Mouse (Mus musculus): ENCODE data around the gene Rpl22. TPM values are rescaled to one million over a fixed set of nuclear protein-coding genes. Genes with fewer than 3 reads are reported as not detected.

Rpl22 gene
- polyA plus RNA-seq, 1 experiment from 2014 or later, result 470 TPM

- Histone ChIP-seq H3K4me1 (ENCODE audit: control insufficient read depth, insufficient read depth, low read length) (peaks cover 13% of the 10 kb centered on the region), H3K4me2 (ENCODE audit: low read depth, low read length) (no peak overlapping the region), H3K9ac (ENCODE audit: low read depth, low read length) (no peak overlapping the region), H3K27me3 (replicated peaks; ENCODE audit: control insufficient read depth, insufficient read depth, low read length) (peaks cover 93% of the 10 kb centered on the region), H3K4me3 (ENCODE audit: low read depth, low read length) (no peak overlapping the region), H3K36me3 (ENCODE audit: control insufficient read depth, insufficient read depth, low read length) (peaks cover 11% of the 10 kb centered on the region; the same call in 1 of the 2 replicates), H3K27ac (replicated peaks; ENCODE audit: low read depth, low read length) (no peak overlapping the region), H3K9me3 (ENCODE audit: control insufficient read depth, low read length) (no peaks in the 10 kb centered on the region)
- ATAC-seq (ENCODE audit: low read depth) (no peak), DNase-seq (ENCODE audit: low spot score) (peak; percentile 59)
- 5% methylated on average over 10 of the region's 10 CpGs for WGBS
These were observed 40.0 kb upstream of the Rpl22 start for GRCm38 (mm10) chr4:152285505-152285904.

GRCm38 (mm10) chr4:152286183-152286582 lies 39.4 kb upstream of the Rpl22 start:
- 3% methylated on average over 13 of the region's 32 CpGs for WGBS

GRCm38 (mm10) chr4:152286887-152287286 lies 38.7 kb upstream of the Rpl22 start:
- no peak overlapping the region for H3K4me2 ChIP-seq (ENCODE audit: low read depth, low read length)

More at GRCm38 (mm10) chr4:152286183-152286582, 39.4 kb upstream of the Rpl22 start:
- peaks cover 5% of the 10 kb centered on the region; the same call in 1 of the 2 replicates for H3K36me3 ChIP-seq (ENCODE audit: control insufficient read depth, insufficient read depth, low read length)
- H3K27ac ChIP-seq (replicated peaks; ENCODE audit: low read depth, low read length), result no peak overlapping the region
- DNase-seq (ENCODE audit: low spot score), result no peak
- 0 out of 2 replicates have a peak overlapping the region, but pooled peaks have one; percentile 19 for H3K9ac ChIP-seq (ENCODE audit: low read depth, low read length)
- no peaks in the 10 kb centered on the region for H3K9me3 ChIP-seq (ENCODE audit: control insufficient read depth, low read length)
- no peak for ATAC-seq (ENCODE audit: low read depth)
- H3K27me3 ChIP-seq (replicated peaks; ENCODE audit: control insufficient read depth, insufficient read depth, low read length), result peaks cover 93% of the 10 kb centered on the region
- H3K4me1 ChIP-seq (ENCODE audit: control insufficient read depth, insufficient read depth, low read length), result peaks cover 16% of the 10 kb centered on the region
- H3K4me3 ChIP-seq (ENCODE audit: low read depth, low read length), result peak overlapping the region; percentile 26
- H3K4me2 ChIP-seq (ENCODE audit: low read depth, low read length), result peak overlapping the region; percentile 46

GRCm38 (mm10) chr4:152287317-152288120 lies 38.0 kb upstream of the Rpl22 start:
- Histone ChIP-seq H3K4me2 (ENCODE audit: low read depth, low read length) (no peak overlapping the region), H3K4me1 (ENCODE audit: control insufficient read depth, insufficient read depth, low read length) (peaks cover 16% of the 10 kb centered on the region), H3K4me3 (ENCODE audit: low read depth, low read length) (no peak overlapping the region), H3K9ac (ENCODE audit: low read depth, low read length) (no peak overlapping the region), H3K9me3 (ENCODE audit: control insufficient read depth, low read length) (no peaks in the 10 kb centered on the region), H3K27me3 (replicated peaks; ENCODE audit: control insufficient read depth, insufficient read depth, low read length) (peaks cover 93% of the 10 kb centered on the region), H3K27ac (replicated peaks; ENCODE audit: low read depth, low read length) (no peak overlapping the region), H3K36me3 (ENCODE audit: control insufficient read depth, insufficient read depth, low read length) (no peaks in the 10 kb centered on the region)
- WGBS, result 15% methylated on average over 18 of the region's 19 CpGs
- DNase-seq (ENCODE audit: low spot score), result no peak
- ATAC-seq (ENCODE audit: low read depth), result no peak

More at GRCm38 (mm10) chr4:152286887-152287286, 38.7 kb upstream of the Rpl22 start:
- DNase-seq (ENCODE audit: low spot score) (peak; percentile 56), ATAC-seq (ENCODE audit: low read depth) (no peak)
- 4% methylated on average over 22 of the region's 26 CpGs for WGBS
- Histone ChIP-seq H3K4me1 (ENCODE audit: control insufficient read depth, insufficient read depth, low read length) (peaks cover 16% of the 10 kb centered on the region), H3K27me3 (replicated peaks; ENCODE audit: control insufficient read depth, insufficient read depth, low read length) (peaks cover 93% of the 10 kb centered on the region), H3K27ac (replicated peaks; ENCODE audit: low read depth, low read length) (no peak overlapping the region), H3K4me3 (ENCODE audit: low read depth, low read length) (no peak overlapping the region), H3K36me3 (ENCODE audit: control insufficient read depth, insufficient read depth, low read length) (no peaks in the 10 kb centered on the region), H3K9ac (ENCODE audit: low read depth, low read length) (no peak overlapping the region), H3K9me3 (ENCODE audit: control insufficient read depth, low read length) (no peaks in the 10 kb centered on the region)

GRCm38 (mm10) chr4:152288398-152288945 lies 37.1 kb upstream of the Rpl22 start:
- ATAC-seq (ENCODE audit: low read depth) (no peak), DNase-seq (ENCODE audit: low spot score) (no peak)
- WGBS, result 33% methylated on average over 18 of the region's 18 CpGs
- H3K4me3 ChIP-seq (ENCODE audit: low read depth, low read length), result no peak overlapping the region
- no peak overlapping the region for H3K9ac ChIP-seq (ENCODE audit: low read depth, low read length)
- H3K27ac ChIP-seq (replicated peaks; ENCODE audit: low read depth, low read length), result no peak overlapping the region
- no peak overlapping the region for H3K4me2 ChIP-seq (ENCODE audit: low read depth, low read length)
- H3K9me3 ChIP-seq (ENCODE audit: control insufficient read depth, low read length), result no peaks in the 10 kb centered on the region
- no peaks in the 10 kb centered on the region for H3K36me3 ChIP-seq (ENCODE audit: control insufficient read depth, insufficient read depth, low read length)
- H3K4me1 ChIP-seq (ENCODE audit: control insufficient read depth, insufficient read depth, low read length), result peaks cover 10% of the 10 kb centered on the region
- H3K27me3 ChIP-seq (replicated peaks; ENCODE audit: control insufficient read depth, insufficient read depth, low read length), result peaks cover 93% of the 10 kb centered on the region

GRCm38 (mm10) chr4:152290385-152290784 lies 35.2 kb upstream of the Rpl22 start:
- Histone ChIP-seq H3K27ac (replicated peaks; ENCODE audit: low read depth, low read length) (no peak overlapping the region), H3K4me2 (ENCODE audit: low read depth, low read length) (peak overlapping the region; percentile 54), H3K4me3 (ENCODE audit: low read depth, low read length) (peak overlapping the region; percentile 34), H3K4me1 (ENCODE audit: control insufficient read depth, insufficient read depth, low read length) (peaks cover 10% of the 10 kb centered on the region), H3K9me3 (ENCODE audit: control insufficient read depth, low read length) (no peaks in the 10 kb centered on the region), H3K36me3 (ENCODE audit: control insufficient read depth, insufficient read depth, low read length) (no peaks in the 10 kb centered on the region), H3K9ac (ENCODE audit: low read depth, low read length) (peak overlapping the region; percentile 37; the same call in 1 of the 2 replicates), H3K27me3 (replicated peaks; ENCODE audit: control insufficient read depth, insufficient read depth, low read length) (peaks cover 80% of the 10 kb centered on the region)
- 2% methylated on average over 14 of the region's 39 CpGs for WGBS
- DNase-seq (ENCODE audit: low spot score) (no peak), ATAC-seq (ENCODE audit: low read depth) (no peak)

GRCm38 (mm10) chr4:152290991-152291390 lies 34.6 kb upstream of the Rpl22 start:
- Histone ChIP-seq H3K36me3 (ENCODE audit: control insufficient read depth, insufficient read depth, low read length) (no peaks in the 10 kb centered on the region), H3K27me3 (replicated peaks; ENCODE audit: control insufficient read depth, insufficient read depth, low read length) (peaks cover 74% of the 10 kb centered on the region), H3K4me3 (ENCODE audit: low read depth, low read length) (no peak overlapping the region; the same call in 1 of the 2 replicates), H3K27ac (replicated peaks; ENCODE audit: low read depth, low read length) (no peak overlapping the region), H3K9me3 (ENCODE audit: control insufficient read depth, low read length) (no peaks in the 10 kb centered on the region), H3K4me2 (ENCODE audit: low read depth, low read length) (peak overlapping the region; percentile 54), H3K4me1 (ENCODE audit: control insufficient read depth, insufficient read depth, low read length) (peaks cover 9% of the 10 kb centered on the region), H3K9ac (ENCODE audit: low read depth, low read length) (no peak overlapping the region)
- 12% methylated on average over 11 of the region's 11 CpGs for WGBS
- no peak for DNase-seq (ENCODE audit: low spot score)
- ATAC-seq (ENCODE audit: low read depth), result no peak

GRCm38 (mm10) chr4:152291562-152291961 lies 34.0 kb upstream of the Rpl22 start, which contains the start of gene Hes3:
TSS of gene Hes3 (minus strand) at chr4:152291662.
- DNase-seq (ENCODE audit: low spot score) (no peak), ATAC-seq (ENCODE audit: low read depth) (no peak)
- H3K9me3 ChIP-seq (ENCODE audit: control insufficient read depth, low read length), result no peaks in the 10 kb centered on the region
- peak within 1 kb of the TSS; percentile 37; the same call in 1 of the 2 replicates for H3K9ac ChIP-seq (ENCODE audit: low read depth, low read length)
- peak within 1 kb of the TSS; percentile 34 for H3K4me3 ChIP-seq (ENCODE audit: low read depth, low read length)
- peaks cover 7% of the 10 kb centered on the region; the same call in 1 of the 2 replicates for H3K4me1 ChIP-seq (ENCODE audit: control insufficient read depth, insufficient read depth, low read length)
- peak within 1 kb of the TSS; percentile 54 for H3K4me2 ChIP-seq (ENCODE audit: low read depth, low read length)
- no peaks in the 10 kb centered on the region for H3K36me3 ChIP-seq (ENCODE audit: control insufficient read depth, insufficient read depth, low read length)
- WGBS, result 29% methylated on average over 6 of the region's 6 CpGs
- peaks cover 68% of the 10 kb centered on the region for H3K27me3 ChIP-seq (replicated peaks; ENCODE audit: control insufficient read depth, insufficient read depth, low read length)
- no peak within 1 kb of the TSS for H3K27ac ChIP-seq (replicated peaks; ENCODE audit: low read depth, low read length)
